Mouse (Mus musculus): ENCODE measurements around the gene Arhgap24. TPM values are rescaled to one million over a fixed set of nuclear protein-coding genes. Genes with fewer than 3 reads are reported as not detected.

The Arhgap24 gene
- polyA plus RNA-seq, 1 experiment from 2014 or later = 3.2 TPM

- Histone ChIP-seq H3K27ac (replicated peaks) (no peak overlapping the region), H3K4me1 (replicated peaks) (no peaks in the 10 kb centered on the region), H3K4me2 (no peak overlapping the region), H3K9me3 (replicated peaks) (no peaks in the 10 kb centered on the region), H3K27me3 (no peaks in the 10 kb centered on the region), H3K4me3 (replicated peaks) (no peak overlapping the region), H3K9ac (no peak overlapping the region), H3K36me3 (replicated peaks) (no peaks in the 10 kb centered on the region)
- ATAC-seq (ENCODE audit: insufficient read depth) = no peak
- WGBS (ENCODE audit: insufficient replicate concordance) = 46% methylated on average over 5 of the region's 5 CpGs
Observed at GRCm38 (mm10) chr5:102687673-102688072, 206.5 kb downstream of the Arhgap24 start.

- no peak for ATAC-seq (ENCODE audit: insufficient read depth)
- 14% methylated on average over 4 of the region's 4 CpGs for WGBS (ENCODE audit: insufficient replicate concordance)
Observed at GRCm38 (mm10) chr5:102692487-102692886, 211.3 kb downstream of the Arhgap24 start.

GRCm38 (mm10) chr5:102693192-102693591 lies 212.0 kb downstream of the Arhgap24 start:
- no peak for ATAC-seq (ENCODE audit: insufficient read depth)
- WGBS (ENCODE audit: insufficient replicate concordance) = 46% methylated on average over 2 of the region's 2 CpGs
- Histone ChIP-seq H3K9ac (no peak overlapping the region), H3K4me3 (replicated peaks) (no peak overlapping the region), H3K4me2 (no peak overlapping the region), H3K36me3 (replicated peaks) (no peaks in the 10 kb centered on the region), H3K4me1 (replicated peaks) (no peaks in the 10 kb centered on the region), H3K9me3 (replicated peaks) (no peaks in the 10 kb centered on the region), H3K27me3 (no peaks in the 10 kb centered on the region), H3K27ac (replicated peaks) (no peak overlapping the region)

More at GRCm38 (mm10) chr5:102692487-102692886, 211.3 kb downstream of the Arhgap24 start:
- no peaks in the 10 kb centered on the region for H3K4me1 ChIP-seq (replicated peaks)
- no peaks in the 10 kb centered on the region for H3K27me3 ChIP-seq
- no peak overlapping the region for H3K9ac ChIP-seq
- no peak overlapping the region for H3K4me3 ChIP-seq (replicated peaks)
- H3K9me3 ChIP-seq (replicated peaks) = no peaks in the 10 kb centered on the region
- H3K4me2 ChIP-seq = no peak overlapping the region
- no peak overlapping the region for H3K27ac ChIP-seq (replicated peaks)
- H3K36me3 ChIP-seq (replicated peaks) = no peaks in the 10 kb centered on the region

GRCm38 (mm10) chr5:102693871-102694270 lies 212.7 kb downstream of the Arhgap24 start:
- H3K36me3 ChIP-seq (replicated peaks) = no peaks in the 10 kb centered on the region
- WGBS (ENCODE audit: insufficient replicate concordance) = 33% methylated on average over 3 of the region's 3 CpGs
- no peaks in the 10 kb centered on the region for H3K9me3 ChIP-seq (replicated peaks)
- no peak overlapping the region for H3K27ac ChIP-seq (replicated peaks)
- H3K27me3 ChIP-seq = no peaks in the 10 kb centered on the region
- H3K4me2 ChIP-seq = no peak overlapping the region
- no peak overlapping the region for H3K4me3 ChIP-seq (replicated peaks)
- H3K4me1 ChIP-seq (replicated peaks) = no peaks in the 10 kb centered on the region
- ATAC-seq (ENCODE audit: insufficient read depth) = no peak
- no peak overlapping the region for H3K9ac ChIP-seq

- WGBS (ENCODE audit: insufficient replicate concordance) = 33% methylated on average over 1 of the region's 1 CpGs
- H3K27ac ChIP-seq (replicated peaks) = no peak overlapping the region
- no peaks in the 10 kb centered on the region for H3K36me3 ChIP-seq (replicated peaks)
- H3K4me2 ChIP-seq = no peak overlapping the region
- H3K4me3 ChIP-seq (replicated peaks) = no peak overlapping the region
- H3K27me3 ChIP-seq = no peaks in the 10 kb centered on the region
- no peak for ATAC-seq (ENCODE audit: insufficient read depth)
- no peak overlapping the region for H3K9ac ChIP-seq
- H3K4me1 ChIP-seq (replicated peaks) = no peaks in the 10 kb centered on the region
- no peaks in the 10 kb centered on the region for H3K9me3 ChIP-seq (replicated peaks)
Observed at GRCm38 (mm10) chr5:102697784-102698183, 216.6 kb downstream of the Arhgap24 start.

GRCm38 (mm10) chr5:102698396-102698795 lies 217.2 kb downstream of the Arhgap24 start:
- H3K9ac ChIP-seq = no peak overlapping the region
- H3K36me3 ChIP-seq (replicated peaks) = no peaks in the 10 kb centered on the region
- 58% methylated on average over 5 of the region's 5 CpGs for WGBS (ENCODE audit: insufficient replicate concordance)
- no peaks in the 10 kb centered on the region for H3K9me3 ChIP-seq (replicated peaks)
- H3K4me2 ChIP-seq = no peak overlapping the region
- no peak for ATAC-seq (ENCODE audit: insufficient read depth)
- no peak overlapping the region for H3K4me3 ChIP-seq (replicated peaks)
- no peaks in the 10 kb centered on the region for H3K27me3 ChIP-seq
- H3K27ac ChIP-seq (replicated peaks) = no peak overlapping the region
- H3K4me1 ChIP-seq (replicated peaks) = no peaks in the 10 kb centered on the region

GRCm38 (mm10) chr5:102698891-102699290 lies 217.7 kb downstream of the Arhgap24 start:
- 55% methylated on average over 2 of the region's 2 CpGs for WGBS (ENCODE audit: insufficient replicate concordance)
- Histone ChIP-seq H3K4me2 (no peak overlapping the region), H3K9ac (no peak overlapping the region), H3K27me3 (no peaks in the 10 kb centered on the region), H3K4me1 (replicated peaks) (no peaks in the 10 kb centered on the region), H3K27ac (replicated peaks) (no peak overlapping the region), H3K36me3 (replicated peaks) (no peaks in the 10 kb centered on the region), H3K4me3 (replicated peaks) (no peak overlapping the region), H3K9me3 (replicated peaks) (no peaks in the 10 kb centered on the region)
- ATAC-seq (ENCODE audit: insufficient read depth) = no peak

GRCm38 (mm10) chr5:102702581-102702980 lies 221.4 kb downstream of the Arhgap24 start:
- no peaks in the 10 kb centered on the region for H3K4me1 ChIP-seq (replicated peaks)

GRCm38 (mm10) chr5:102703325-102704099 lies 222.3 kb downstream of the Arhgap24 start:
- 53% methylated on average over 5 of the region's 5 CpGs for WGBS (ENCODE audit: insufficient replicate concordance)
- H3K9me3 ChIP-seq (replicated peaks) = no peaks in the 10 kb centered on the region
- no peak overlapping the region for H3K9ac ChIP-seq
- H3K4me3 ChIP-seq (replicated peaks) = no peak overlapping the region
- H3K4me1 ChIP-seq (replicated peaks) = no peaks in the 10 kb centered on the region
- no peak for ATAC-seq (ENCODE audit: insufficient read depth)
- H3K36me3 ChIP-seq (replicated peaks) = no peaks in the 10 kb centered on the region
- H3K4me2 ChIP-seq = no peak overlapping the region
- H3K27me3 ChIP-seq = no peaks in the 10 kb centered on the region
- H3K27ac ChIP-seq (replicated peaks) = no peak overlapping the region

More at GRCm38 (mm10) chr5:102702581-102702980, 221.4 kb downstream of the Arhgap24 start:
- H3K9ac ChIP-seq = no peak overlapping the region
- no peaks in the 10 kb centered on the region for H3K36me3 ChIP-seq (replicated peaks)
- no peak overlapping the region for H3K27ac ChIP-seq (replicated peaks)
- WGBS (ENCODE audit: insufficient replicate concordance) = 71% methylated on average over 6 of the region's 6 CpGs
- H3K4me3 ChIP-seq (replicated peaks) = no peak overlapping the region
- no peak for ATAC-seq (ENCODE audit: insufficient read depth)
- no peak overlapping the region for H3K4me2 ChIP-seq
- no peaks in the 10 kb centered on the region for H3K27me3 ChIP-seq
- H3K9me3 ChIP-seq (replicated peaks) = no peaks in the 10 kb centered on the region

- Histone ChIP-seq H3K27me3 (no peaks in the 10 kb centered on the region), H3K4me2 (no peak overlapping the region), H3K36me3 (replicated peaks) (no peaks in the 10 kb centered on the region), H3K27ac (replicated peaks) (no peak overlapping the region), H3K9ac (no peak overlapping the region), H3K4me3 (replicated peaks) (no peak overlapping the region), H3K4me1 (replicated peaks) (no peaks in the 10 kb centered on the region), H3K9me3 (replicated peaks) (no peaks in the 10 kb centered on the region)
- 8% methylated on average over 2 of the region's 2 CpGs for WGBS (ENCODE audit: insufficient replicate concordance)
- ATAC-seq (ENCODE audit: insufficient read depth) = no peak
Observed at GRCm38 (mm10) chr5:102705170-102705569, 224.0 kb downstream of the Arhgap24 start.

- 69% methylated on average over 7 of the region's 7 CpGs for WGBS (ENCODE audit: insufficient replicate concordance)
- Histone ChIP-seq H3K4me3 (replicated peaks) (no peak overlapping the region), H3K27me3 (no peaks in the 10 kb centered on the region), H3K27ac (replicated peaks) (no peak overlapping the region), H3K9me3 (replicated peaks) (no peaks in the 10 kb centered on the region), H3K36me3 (replicated peaks) (no peaks in the 10 kb centered on the region), H3K4me1 (replicated peaks) (no peaks in the 10 kb centered on the region), H3K9ac (no peak overlapping the region), H3K4me2 (no peak overlapping the region)
- no peak for ATAC-seq (ENCODE audit: insufficient read depth)
Observed at GRCm38 (mm10) chr5:102710336-102710735, 229.1 kb downstream of the Arhgap24 start.

All from liver, embryonic 15.5 days (tissue).